Mouse (Mus musculus): ENCODE measurements around the gene Itpk1.

DNA sequence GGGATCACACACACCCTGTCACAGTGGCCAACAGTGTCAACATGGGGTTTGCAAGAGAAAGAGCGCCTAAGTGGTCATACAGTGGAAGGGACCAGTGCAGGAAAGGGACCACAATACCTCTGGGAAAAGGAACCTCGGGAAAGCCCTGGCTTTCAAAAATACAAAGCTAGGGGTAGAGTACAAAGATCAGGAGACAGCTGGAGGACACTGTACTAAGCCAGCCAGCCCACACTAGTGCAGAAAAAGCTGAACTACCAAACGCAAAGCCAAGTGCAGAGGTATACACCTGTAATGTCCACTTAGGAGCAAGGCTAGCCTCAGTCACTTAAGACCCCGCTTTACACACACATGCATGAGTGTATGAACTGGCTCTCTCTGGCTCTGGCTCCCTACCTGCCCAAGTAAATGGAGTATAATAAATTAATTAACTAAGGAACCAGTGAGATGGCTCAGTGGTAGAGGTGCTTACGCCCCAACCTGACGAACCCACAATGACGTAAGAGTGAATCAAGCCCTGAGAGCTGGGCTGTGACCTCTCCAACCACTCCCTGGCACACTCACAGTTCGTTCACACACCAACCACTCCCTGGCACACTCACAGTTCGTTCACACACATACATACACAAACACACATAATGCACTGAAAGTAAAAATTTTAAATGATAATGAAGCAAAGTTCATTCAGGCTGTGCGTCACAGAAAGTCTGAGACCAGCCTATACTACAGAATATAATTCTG is 39.1 kb downstream of the Itpk1 start:
- TF ChIP-seq CTCF (IDR thresholded peaks at IDR 0.05; ENCODE audit: borderline replicate concordance, insufficient read depth, low read depth, low read length) (no peak), POLR2A (IDR thresholded peaks at IDR 0.05; ENCODE audit: borderline replicate concordance, insufficient read depth, low read length) (no peak)

All from cerebellum, adult 2 months (tissue).